Comparison of ENCODE assay signal across 8 mouse cellular contexts in the genomic region with DNA sequence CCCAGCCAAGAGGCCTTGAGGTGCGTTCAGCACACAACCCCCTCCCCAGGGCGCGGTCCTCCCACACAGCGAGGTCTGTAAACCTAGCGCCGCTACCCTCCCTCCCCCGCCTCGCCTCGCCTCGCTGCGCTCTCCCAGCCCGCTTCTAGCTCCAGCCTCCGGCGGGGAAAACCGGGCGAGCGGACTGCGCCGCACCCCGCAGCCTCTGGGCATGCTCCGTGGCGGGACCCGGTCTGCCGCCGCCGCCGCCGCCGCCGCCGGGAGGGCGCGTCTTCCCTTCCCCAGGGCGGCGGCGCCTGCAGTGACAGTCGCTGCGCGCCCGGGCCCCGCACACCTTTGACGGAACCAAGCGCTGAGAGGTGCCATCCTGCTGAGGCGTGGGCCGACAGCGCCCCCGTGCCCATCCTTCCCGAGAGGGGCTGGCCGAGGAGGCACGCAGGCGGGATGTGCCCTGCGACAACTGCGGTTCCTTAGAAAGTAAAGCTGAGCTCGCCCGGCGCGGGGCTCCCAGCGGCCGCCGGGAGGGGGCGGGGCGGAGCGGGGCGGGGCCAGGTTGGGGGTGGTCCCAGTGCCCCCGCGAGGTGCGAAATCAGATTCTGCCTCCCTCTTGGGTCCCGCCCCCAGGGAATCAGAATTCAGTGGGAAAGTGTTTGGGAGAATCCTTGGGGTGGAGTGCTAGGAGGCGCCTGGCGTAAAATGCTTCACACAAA.
DNase-seq lines count a peak whose midpoint lies in the region; ATAC-seq lines count a peak whose summit lies in the region.

No protein-coding gene starts in this region.

- H3K9ac ChIP-seq in intestine, embryonic 14.5 days (ENCODE audit: low read length): peak overlapping the region; percentile 85

- peak overlapping the region; percentile 92 for H3K27ac ChIP-seq in embryonic facial prominence, embryonic 10.5 days (replicated peaks)
- H3K27ac ChIP-seq in intestine, embryonic 14.5 days (ENCODE audit: low read depth): peak overlapping the region; percentile 97

- H3K4me1 ChIP-seq in embryonic facial prominence, embryonic 10.5 days: peaks cover 51% of the 10 kb centered on the region
- peaks cover 17% of the 10 kb centered on the region; the same call in 1 of the 2 replicates for H3K4me1 ChIP-seq in intestine, embryonic 14.5 days (replicated peaks; ENCODE audit: control insufficient read depth, insufficient read depth, low read length)
- H3K4me1 ChIP-seq in megakaryocyte, embryonic 14.5 days: peaks cover 56% of the 10 kb centered on the region

- peaks cover 6% of the 10 kb centered on the region; the same call in 1 of the 2 replicates for H3K36me3 ChIP-seq in embryonic facial prominence, embryonic 10.5 days (replicated peaks)
- H3K36me3 ChIP-seq in intestine, embryonic 14.5 days (ENCODE audit: control insufficient read depth, insufficient read depth, low read length): no peaks in the 10 kb centered on the region
- H3K36me3 ChIP-seq in megakaryocyte, embryonic 14.5 days (replicated peaks; ENCODE audit: low read length): peaks cover 6% of the 10 kb centered on the region

- WGBS in embryonic facial prominence, embryonic 10.5 days: under 1% methylated on average over 68 of the region's 70 CpGs
- WGBS in intestine, embryonic 14.5 days: under 1% methylated on average over 63 of the region's 70 CpGs

- no peaks in the 10 kb centered on the region for H3K9me3 ChIP-seq in embryonic facial prominence, embryonic 10.5 days
- 0 out of 2 replicates have a peak, but pooled peaks cover 3% of the 10 kb centered on the region for H3K9me3 ChIP-seq in intestine, embryonic 14.5 days (ENCODE audit: control insufficient read depth, low read length)
- H3K9me3 ChIP-seq in megakaryocyte, embryonic 14.5 days: peaks cover 5% of the 10 kb centered on the region

- peak overlapping the region; percentile 83 for H3K4me3 ChIP-seq in embryonic facial prominence, embryonic 10.5 days
- peak overlapping the region; percentile 75 for H3K4me3 ChIP-seq in intestine, embryonic 14.5 days (ENCODE audit: low read depth, low read length)
- H3K4me3 ChIP-seq in megakaryocyte, embryonic 14.5 days (replicated peaks): peak overlapping the region; percentile 96

- peak overlapping the region; percentile 76 for H3K4me2 ChIP-seq in intestine, embryonic 14.5 days (ENCODE audit: low read length)

- DNase-seq in adrenal gland, postnatal 10 days: peak; percentile 88
- peak; percentile 92 for DNase-seq in embryonic facial prominence, embryonic 10.5 days (ENCODE audit: low spot score)
- DNase-seq in gastrocnemius, postnatal 36 days: peak; percentile 47 to 70
- DNase-seq in intestine, embryonic 14.5 days (ENCODE audit: low spot score): peak; percentile 92
- peak; percentile 53 to 85 for DNase-seq in left cerebral cortex, postnatal 10 days (ENCODE audit: extremely low spot score in 1 of 2, low spot score in 2 of 2)
- DNase-seq in right cerebral cortex, postnatal 36 days (ENCODE audit: low spot score in 2 of 2): peak; percentile 68 to 72
- DNase-seq in c-Kit-positive CD71-positive TER-119-positive erythroid progenitor cells, embryonic 14.5 days (ENCODE audit: low spot score): no peak

- H3K27me3 ChIP-seq in embryonic facial prominence, embryonic 10.5 days (replicated peaks; ENCODE audit: low read depth, poor library complexity, severe bottlenecking): 0 out of 2 replicates have a peak, but pooled peaks cover 3% of the 10 kb centered on the region
- H3K27me3 ChIP-seq in intestine, embryonic 14.5 days (replicated peaks; ENCODE audit: control insufficient read depth, insufficient read depth, low read length): no peaks in the 10 kb centered on the region
- peaks cover 50% of the 10 kb centered on the region for H3K27me3 ChIP-seq in megakaryocyte, embryonic 14.5 days (replicated peaks)

- intact Hi-C loops in gastrocnemius, postnatal 36 days (cut with DNase I): no loop called here
- intact Hi-C loops in left cerebral cortex, postnatal 10 days (cut with DNase I): loop anchor here (5.0 kb wide), 1 partner anchor 436 kb away; no protein-coding TSS in a partner anchor

- peak; percentile 86 for ATAC-seq in intestine, embryonic 14.5 days (replicated peaks; ENCODE audit: low FRiP score, low TSS enrichment, low read depth)
